Mouse (Mus musculus) hindbrain, embryonic 13.5 days (tissue): ENCODE results near the gene Tnfrsf23. TPM values are rescaled to one million over a fixed set of nuclear protein-coding genes. Genes with fewer than 3 reads are reported as not detected.

Experiments used
- ATAC-seq: fragments of 200-750 bp; cut with Nextera tagmentation; 2 replicates; pipeline ENCODE4 v1.8.0; 2017; ENCODE audit warnings: moderate TSS enrichment; ENCODE audit not compliant: low FRiP score
- H3K27ac ChIP-seq: fragments of 300-500 bp; sonication (generic); 2 replicates; pipeline ENCODE4 v1.5.1; 2015; ENCODE audit warnings: inconsistent platforms, mild to moderate bottlenecking, moderate library complexity
- H3K27me3 ChIP-seq: fragments of 300-500 bp; sonication (generic); 2 replicates; pipeline ENCODE4 v1.6.1; 2015; ENCODE audit warnings: mild to moderate bottlenecking, inconsistent platforms
- H3K36me3 ChIP-seq: fragments of 300-500 bp; sonication (generic); 2 replicates; pipeline ENCODE4 v1.6.1; 2015; ENCODE audit warnings: mild to moderate bottlenecking, inconsistent platforms
- H3K4me1 ChIP-seq: fragments of 300-500 bp; sonication (generic); replicated peaks from 2 replicates; pipeline ENCODE4 v1.6.1; 2015; ENCODE audit warnings: inconsistent platforms
- H3K4me2 ChIP-seq: fragments of 300-500 bp; sonication (generic); 2 replicates; pipeline ENCODE4 v1.6.1; 2015; ENCODE audit warnings: inconsistent platforms, mild to moderate bottlenecking, moderate library complexity
- H3K4me3 ChIP-seq: fragments of 300-500 bp; sonication (generic); 2 replicates; pipeline ENCODE4 v1.5.1; 2015; ENCODE audit warnings: mild to moderate bottlenecking, inconsistent platforms
- H3K9ac ChIP-seq: fragments of 300-500 bp; sonication (generic); 2 replicates; pipeline ENCODE4 v1.6.1; 2015; ENCODE audit warnings: mild to moderate bottlenecking, inconsistent platforms
- H3K9me3 ChIP-seq: fragments of 300-500 bp; sonication (generic); 2 replicates; pipeline ENCODE4 v1.6.1; 2016; ENCODE audit warnings: inconsistent platforms
- WGBS: fragments of 180-500 bp; shearing (Covaris S2); methylation state at CpG from one replicate; pipeline ENCODE4 v1.1.7; 2015; 5-methylcytosine and 5-hydroxymethylcytosine counted together
- polyA plus RNA-seq: library from polyadenylated mRNA; unstranded; fragments of >200 nt; fragmentation: Nextera tagmentation; extraction: Ambion mirVana; gene quantifications from 2 replicates; pipeline ENCODE4 v1.2.1, GENCODE M21; 2015

The Tnfrsf23 gene
- polyA plus RNA-seq, 1 experiment from 2014 or later, result 1.2 TPM

DNA sequence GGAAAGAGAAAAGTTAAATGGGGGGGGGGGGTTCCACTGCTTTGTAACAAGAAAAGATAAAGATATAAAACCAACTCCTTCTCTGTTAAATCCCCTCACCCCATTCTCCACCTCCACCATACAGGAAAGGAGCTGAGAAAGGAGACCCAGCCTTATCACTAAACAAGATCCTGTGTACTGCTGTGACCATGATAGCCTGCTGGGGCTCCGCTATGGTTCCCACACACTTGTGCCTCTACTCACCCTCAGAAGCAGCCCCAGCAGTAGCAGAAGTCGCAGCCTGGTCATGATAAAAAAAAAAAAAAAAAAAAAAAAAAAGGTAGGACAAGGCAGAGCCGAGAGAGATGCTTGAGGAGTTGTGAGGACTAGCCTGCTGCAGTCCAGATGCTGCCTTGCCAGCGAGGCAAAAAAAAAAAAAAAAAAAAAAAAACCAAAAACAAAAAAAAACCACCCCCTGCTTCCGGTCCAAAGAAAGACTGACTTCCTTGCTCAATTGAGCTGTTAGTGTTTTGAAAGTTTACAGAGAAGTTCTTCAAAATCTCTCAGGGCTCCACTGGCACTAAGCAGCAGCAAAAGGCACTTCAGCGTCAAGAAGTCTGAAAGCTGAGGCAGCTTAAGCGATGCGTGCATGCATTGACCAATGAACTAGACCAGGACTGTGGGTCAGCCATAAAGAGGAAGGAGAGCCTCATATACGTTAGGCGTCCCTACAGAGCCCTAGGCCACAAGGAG lies 58.0 kb downstream of the Tnfrsf23 start:
- Histone ChIP-seq H3K4me3 (no peak overlapping the region), H3K4me2 (no peak overlapping the region), H3K36me3 (no peaks in the 10 kb centered on the region), H3K27me3 (no peaks in the 10 kb centered on the region), H3K27ac (no peak overlapping the region), H3K9me3 (no peaks in the 10 kb centered on the region), H3K4me1 (no peaks in the 10 kb centered on the region), H3K9ac (no peak overlapping the region)
- WGBS, result 63% methylated on average over 10 of the region's 10 CpGs
- ATAC-seq, result no peak

DNA sequence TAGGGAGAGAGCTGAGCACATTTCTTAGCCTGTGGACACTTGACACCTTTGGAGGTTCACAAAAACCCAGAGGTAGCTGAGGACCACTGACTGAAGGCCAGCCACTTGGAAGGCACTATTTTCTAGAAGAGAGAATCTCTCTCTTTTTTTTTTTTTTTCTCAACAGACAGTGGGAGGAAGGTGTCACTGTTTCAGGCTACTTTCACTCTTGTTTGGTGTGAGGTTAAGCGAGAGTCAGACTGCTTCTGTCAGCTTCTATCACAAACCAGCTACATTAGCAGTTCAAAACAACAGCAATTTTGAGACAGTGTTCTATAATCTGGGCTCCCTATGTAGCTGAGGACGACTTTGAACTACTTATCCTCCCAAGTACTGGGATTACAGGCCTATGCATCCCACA lies 59.5 kb downstream of the Tnfrsf23 start:
- Histone ChIP-seq H3K9me3 (no peaks in the 10 kb centered on the region), H3K36me3 (no peaks in the 10 kb centered on the region), H3K9ac (no peak overlapping the region), H3K27me3 (no peaks in the 10 kb centered on the region), H3K4me1 (no peaks in the 10 kb centered on the region), H3K4me2 (no peak overlapping the region), H3K27ac (no peak overlapping the region), H3K4me3 (no peak overlapping the region)
- WGBS, result 67% methylated on average over 2 of the region's 2 CpGs
- ATAC-seq, result no peak

DNA sequence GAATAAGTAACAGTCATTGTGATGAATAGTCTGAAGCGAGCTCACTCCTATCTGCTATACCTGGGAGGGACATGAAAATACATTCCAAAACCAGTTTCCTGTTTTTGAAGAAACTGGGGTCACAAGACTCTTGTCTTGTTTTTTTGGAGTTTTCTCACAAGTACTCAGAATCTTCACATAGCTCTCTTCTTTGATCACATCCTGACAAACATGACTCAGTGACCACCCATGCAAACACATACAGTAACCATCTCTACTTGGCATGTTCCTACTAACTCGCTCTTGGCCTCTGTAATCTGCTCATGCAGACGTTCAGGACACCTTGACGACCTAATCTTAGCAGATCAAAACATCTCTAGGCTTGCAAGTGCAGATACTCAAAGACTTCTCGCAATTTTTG lies 60.5 kb downstream of the Tnfrsf23 start:
- no peak overlapping the region for H3K4me2 ChIP-seq
- no peak overlapping the region for H3K9ac ChIP-seq
- no peaks in the 10 kb centered on the region for H3K36me3 ChIP-seq
- no peaks in the 10 kb centered on the region for H3K9me3 ChIP-seq
- no peak overlapping the region for H3K4me3 ChIP-seq
- 79% methylated on average over 5 of the region's 5 CpGs for WGBS
- H3K27ac ChIP-seq, result no peak overlapping the region
- ATAC-seq, result no peak
- no peaks in the 10 kb centered on the region for H3K27me3 ChIP-seq
- H3K4me1 ChIP-seq, result no peaks in the 10 kb centered on the region

DNA sequence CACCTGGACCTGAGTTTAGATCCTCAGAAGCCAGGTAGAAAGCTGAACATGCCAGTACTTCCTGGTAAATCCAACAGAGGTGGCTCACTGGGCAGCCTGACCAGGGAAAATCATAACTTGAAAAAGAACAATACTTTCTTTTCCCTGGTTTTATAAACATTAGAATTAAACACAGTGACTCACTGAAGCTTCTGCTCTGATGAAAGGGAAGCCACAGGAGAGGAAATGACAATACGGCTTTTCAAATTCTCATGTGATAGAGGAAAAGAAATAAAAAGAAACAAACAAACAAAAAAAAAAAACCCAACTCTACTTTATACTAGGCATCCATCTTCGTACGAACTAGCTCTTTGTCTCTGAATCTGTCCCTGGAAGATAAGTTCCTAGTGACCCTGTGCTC lies 61.1 kb downstream of the Tnfrsf23 start:
- H3K27me3 ChIP-seq, result no peaks in the 10 kb centered on the region
- H3K36me3 ChIP-seq, result no peaks in the 10 kb centered on the region
- no peak overlapping the region for H3K4me2 ChIP-seq
- no peak for ATAC-seq
- H3K9me3 ChIP-seq, result no peaks in the 10 kb centered on the region
- H3K9ac ChIP-seq, result no peak overlapping the region
- WGBS, result 81% methylated on average over 3 of the region's 3 CpGs
- no peak overlapping the region for H3K27ac ChIP-seq
- H3K4me3 ChIP-seq, result no peak overlapping the region
- H3K4me1 ChIP-seq, result no peaks in the 10 kb centered on the region

DNA sequence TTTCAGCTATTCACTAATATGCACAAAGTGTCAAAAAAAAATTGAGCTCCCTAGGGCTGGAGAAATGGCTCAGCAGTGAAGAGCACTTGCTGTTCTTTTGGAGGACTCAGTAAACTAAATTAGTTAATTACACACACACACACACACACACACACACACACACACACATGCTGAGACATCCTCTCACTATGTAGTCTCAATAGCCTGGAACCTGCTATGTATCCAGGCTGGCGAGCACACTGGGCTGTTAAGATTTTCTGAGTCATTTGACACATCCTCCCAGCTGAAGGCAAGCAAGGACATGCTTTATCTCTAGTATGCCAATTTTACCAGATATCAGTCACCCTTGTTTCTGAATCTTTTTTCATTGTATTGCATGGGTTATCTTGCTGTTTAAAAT lies 64.7 kb downstream of the Tnfrsf23 start:
- no peaks in the 10 kb centered on the region for H3K4me1 ChIP-seq
- no peak overlapping the region for H3K4me3 ChIP-seq
- H3K9me3 ChIP-seq, result no peaks in the 10 kb centered on the region
- ATAC-seq, result no peak
- 63% methylated on average over 1 of the region's 1 CpGs for WGBS
- H3K27me3 ChIP-seq, result no peaks in the 10 kb centered on the region
- no peaks in the 10 kb centered on the region for H3K36me3 ChIP-seq
- H3K4me2 ChIP-seq, result no peak overlapping the region
- no peak overlapping the region for H3K27ac ChIP-seq
- no peak overlapping the region for H3K9ac ChIP-seq

Other genes starting within 250 kb of the Tnfrsf23 start
- 359 and 375 TPM in 2 replicates for gene Cdkn1c, start 224.8 kb downstream of the Tnfrsf23 start, polyA plus RNA-seq
- gene Slc22a18, start 212.1 kb downstream of the Tnfrsf23 start, polyA plus RNA-seq, result 0.60 and 0.78 TPM in 2 replicates
- gene Phlda2, start 182.7 kb downstream of the Tnfrsf23 start, polyA plus RNA-seq, result 0.53 and 1.5 TPM in 2 replicates
- 340 and 351 TPM in 2 replicates for gene Nap1l4, start 136.8 kb downstream of the Tnfrsf23 start, polyA plus RNA-seq
- 57.8 and 66.1 TPM in 2 replicates for gene Cars, start 85.8 kb downstream of the Tnfrsf23 start, polyA plus RNA-seq
- gene Tnfrsf26, start 57.1 kb downstream of the Tnfrsf23 start, polyA plus RNA-seq, result 0.28 and 0.36 TPM in 2 replicates
- gene Tnfrsf22, start 36.2 kb downstream of the Tnfrsf23 start, polyA plus RNA-seq, result 4.2 and 4.7 TPM in 2 replicates
- gene Osbpl5, start 71.1 kb upstream of the Tnfrsf23 start, polyA plus RNA-seq, result 27.6 and 31.4 TPM in 2 replicates
- gene Mrgprg, start 81.1 kb upstream of the Tnfrsf23 start, polyA plus RNA-seq, result not detected in 2 replicates
- 3.8 and 4.0 TPM in 2 replicates for gene Mrgpre, start 98.6 kb upstream of the Tnfrsf23 start, polyA plus RNA-seq
- gene Nadsyn1, start 137.0 kb upstream of the Tnfrsf23 start, polyA plus RNA-seq, result 5.4 and 7.6 TPM in 2 replicates
- 51.7 and 54.5 TPM in 2 replicates for gene Dhcr7, start 137.3 kb upstream of the Tnfrsf23 start, polyA plus RNA-seq
- not detected in 2 replicates for gene Gm498, start 181.0 kb upstream of the Tnfrsf23 start, polyA plus RNA-seq